10 mouse cellular contexts compared by ENCODE assay signal in genomic region chr1:155337315-155337714, GRCm38 (mm10).
"Had no signal": no experiment of that assay in that cellular context is flagged by ENCODE, and none has a peak within 500 bp of the region (broad histone marks: within the 10 kb centered on the region; RNA-seq: fewer than 3 reads in every experiment).

No protein-coding gene starts in this region.

- H3K4me3 ChIP-seq: limb, embryonic 15.5 days; lung, embryonic 15.5 days; midbrain, embryonic 13.5 days had no signal

- ATAC-seq: midbrain, embryonic 13.5 days had no signal

- H3K27ac ChIP-seq: limb, embryonic 15.5 days; lung, embryonic 15.5 days; macrophage; midbrain, embryonic 13.5 days had no signal

- DNase-seq: kidney, adult 8-10 months; kidney, postnatal 25 days; layer of hippocampus, adult 9-11 months; layer of hippocampus, postnatal 36 days; lung, postnatal 14 days; right cerebral cortex, postnatal 14 days had no signal

- H3K9ac ChIP-seq: limb, embryonic 15.5 days; lung, embryonic 15.5 days; midbrain, embryonic 13.5 days had no signal

- H3K36me3 ChIP-seq: limb, embryonic 15.5 days; lung, embryonic 15.5 days; midbrain, embryonic 13.5 days had no signal

- H3K4me2 ChIP-seq: limb, embryonic 15.5 days; lung, embryonic 15.5 days; midbrain, embryonic 13.5 days had no signal

- H3K4me1 ChIP-seq: limb, embryonic 15.5 days; lung, embryonic 15.5 days; midbrain, embryonic 13.5 days had no signal

- H3K9me3 ChIP-seq: limb, embryonic 15.5 days; lung, embryonic 15.5 days; midbrain, embryonic 13.5 days had no signal

- H3K27me3 ChIP-seq: limb, embryonic 15.5 days; lung, embryonic 15.5 days; midbrain, embryonic 13.5 days had no signal
